11 mouse cellular contexts compared by ENCODE assay signal in the genomic region with DNA sequence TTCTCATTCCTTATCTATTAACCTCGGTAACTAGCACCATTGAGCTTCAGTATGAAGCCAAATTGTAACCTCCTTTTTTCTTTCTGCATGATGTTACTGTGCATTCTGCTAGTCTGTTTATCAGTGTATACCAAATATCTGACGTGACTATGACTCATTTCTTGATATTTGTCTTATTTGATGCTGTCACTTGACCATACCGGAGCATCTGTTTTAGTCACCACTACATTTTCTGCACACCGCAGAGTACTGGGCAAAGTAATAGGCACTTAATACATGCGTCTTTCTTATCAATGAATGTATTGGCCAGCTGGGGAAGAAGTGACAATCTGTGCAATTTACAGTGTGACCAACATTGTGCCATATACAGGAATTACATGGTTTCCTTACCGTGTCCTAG.
"Had no signal": no experiment of that assay in that cellular context is flagged by ENCODE, and none has a peak within 500 bp of the region (broad histone marks: within the 10 kb centered on the region; RNA-seq: fewer than 3 reads in every experiment).

No protein-coding gene starts in this region.

- DNase-seq: kidney, adult 9 months; kidney, postnatal 4 days; left cerebral cortex, postnatal 4 days; lung, adult 18-20 months; right cerebral cortex, postnatal 14 days; thymus, adult 18-20 months had no signal

- H3K36me3 ChIP-seq: limb, embryonic 13.5 days; midbrain, embryonic 13.5 days had no signal

- H3K4me3 ChIP-seq: layer of hippocampus, adult 2 months; limb, embryonic 13.5 days; midbrain, embryonic 13.5 days had no signal

- H3K27ac ChIP-seq: kidney, postnatal 0 days; layer of hippocampus, adult 2 months; limb, embryonic 13.5 days; liver, embryonic 14.5 days; midbrain, embryonic 13.5 days had no signal

- H3K27me3 ChIP-seq: limb, embryonic 13.5 days; midbrain, embryonic 13.5 days had no signal

- ATAC-seq: midbrain, embryonic 13.5 days had no signal

- H3K4me1 ChIP-seq: limb, embryonic 13.5 days; midbrain, embryonic 13.5 days had no signal
